Mouse (Mus musculus): ENCODE results near the gene Ccdc174. TPM values are rescaled to one million over a fixed set of nuclear protein-coding genes. Genes with fewer than 3 reads are reported as not detected.

Ccdc174 gene
- 25.5 and 28.6 TPM in 2 replicates for polyA plus RNA-seq (2014; fragmentation: Nextera tagmentation; extraction: Ambion mirVana)

GRCm38 (mm10) chr6:91877885-91878651 lies at the start of gene Ccdc174:
TSS of gene Ccdc174 (plus strand) at chr6:91878053.
- ATAC-seq (replicated peaks; ENCODE audit: low FRiP score, low TSS enrichment, low read depth): peak; percentile 91
- Histone ChIP-seq H3K4me1 (replicated peaks; ENCODE audit: control insufficient read depth, insufficient read depth, low read length) (peaks cover 10% of the 10 kb centered on the region), H3K4me3 (ENCODE audit: low read depth, low read length) (peak within 1 kb of the TSS; percentile 98), H3K4me2 (ENCODE audit: low read length) (peak within 1 kb of the TSS; percentile 79), H3K36me3 (ENCODE audit: control insufficient read depth, insufficient read depth, low read length) (peaks cover 22% of the 10 kb centered on the region), H3K27ac (ENCODE audit: low read depth) (peak within 1 kb of the TSS; percentile 51; the same call in 1 of the 2 replicates), H3K9me3 (ENCODE audit: control insufficient read depth, low read length) (no peaks in the 10 kb centered on the region), H3K27me3 (replicated peaks; ENCODE audit: control insufficient read depth, insufficient read depth, low read length) (no peaks in the 10 kb centered on the region), H3K9ac (ENCODE audit: low read length) (peak within 1 kb of the TSS; percentile 89)
- peak; percentile 92 for DNase-seq (ENCODE audit: low spot score)
- WGBS: under 1% methylated on average over 47 of the region's 47 CpGs

DNA sequence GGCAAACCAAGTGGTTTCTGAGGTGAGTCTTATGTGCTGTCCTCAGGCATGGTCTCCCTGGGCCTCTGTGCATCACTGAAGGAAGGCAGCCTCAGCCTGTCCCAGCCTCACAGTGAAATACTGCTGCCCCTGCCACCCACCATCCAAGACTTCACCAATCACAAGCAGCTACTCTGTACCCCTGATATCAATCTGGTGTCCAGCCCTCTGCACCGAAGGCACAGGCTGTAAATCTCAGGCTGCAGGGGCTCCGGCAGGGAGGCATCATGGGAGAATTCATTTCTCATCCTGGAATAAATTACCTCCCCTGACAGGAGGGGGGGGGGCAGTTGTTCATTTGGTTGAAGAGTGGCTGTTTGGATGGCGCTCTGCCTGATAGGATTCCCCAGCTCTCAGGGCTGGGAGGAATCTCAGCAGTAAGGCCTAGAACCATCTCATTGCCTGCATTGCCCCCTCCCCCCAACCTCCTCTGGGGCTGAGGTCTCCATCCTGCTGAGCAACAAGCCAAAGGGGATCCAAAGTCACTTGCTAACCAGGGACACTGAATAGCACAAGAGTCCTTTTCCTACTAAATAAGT lies 44.9 kb upstream of the Ccdc174 start:
- H3K27me3 ChIP-seq (replicated peaks; ENCODE audit: control insufficient read depth, insufficient read depth, low read length): no peaks in the 10 kb centered on the region
- 41% methylated on average over 3 of the region's 3 CpGs for WGBS
- DNase-seq (ENCODE audit: low spot score) (no peak), ATAC-seq (replicated peaks; ENCODE audit: low FRiP score, low TSS enrichment, low read depth) (no peak)
- no peak overlapping the region for H3K9ac ChIP-seq (ENCODE audit: low read length)
- no peak overlapping the region for H3K27ac ChIP-seq (ENCODE audit: low read depth)
- no peaks in the 10 kb centered on the region for H3K9me3 ChIP-seq (ENCODE audit: control insufficient read depth, low read length)
- H3K4me1 ChIP-seq (replicated peaks; ENCODE audit: control insufficient read depth, insufficient read depth, low read length): no peaks in the 10 kb centered on the region
- H3K4me3 ChIP-seq (ENCODE audit: low read depth, low read length): no peak overlapping the region
- no peaks in the 10 kb centered on the region for H3K36me3 ChIP-seq (ENCODE audit: control insufficient read depth, insufficient read depth, low read length)
- H3K4me2 ChIP-seq (ENCODE audit: low read length): no peak overlapping the region

GRCm38 (mm10) chr6:91839010-91839871 lies 38.6 kb upstream of the Ccdc174 start:
- H3K4me2 ChIP-seq (ENCODE audit: low read length): no peak overlapping the region
- no peak overlapping the region for H3K27ac ChIP-seq (ENCODE audit: low read depth)
- ATAC-seq (replicated peaks; ENCODE audit: low FRiP score, low TSS enrichment, low read depth): no peak
- H3K36me3 ChIP-seq (ENCODE audit: control insufficient read depth, insufficient read depth, low read length): no peaks in the 10 kb centered on the region
- WGBS: 11% methylated on average over 23 of the region's 23 CpGs
- DNase-seq (ENCODE audit: low spot score): peak; percentile 92
- H3K4me3 ChIP-seq (ENCODE audit: low read depth, low read length): no peak overlapping the region
- no peaks in the 10 kb centered on the region; the same call in 1 of the 2 replicates for H3K4me1 ChIP-seq (replicated peaks; ENCODE audit: control insufficient read depth, insufficient read depth, low read length)
- H3K9ac ChIP-seq (ENCODE audit: low read length): no peak overlapping the region
- H3K9me3 ChIP-seq (ENCODE audit: control insufficient read depth, low read length): no peaks in the 10 kb centered on the region
- peaks cover 57% of the 10 kb centered on the region for H3K27me3 ChIP-seq (replicated peaks; ENCODE audit: control insufficient read depth, insufficient read depth, low read length)

DNA sequence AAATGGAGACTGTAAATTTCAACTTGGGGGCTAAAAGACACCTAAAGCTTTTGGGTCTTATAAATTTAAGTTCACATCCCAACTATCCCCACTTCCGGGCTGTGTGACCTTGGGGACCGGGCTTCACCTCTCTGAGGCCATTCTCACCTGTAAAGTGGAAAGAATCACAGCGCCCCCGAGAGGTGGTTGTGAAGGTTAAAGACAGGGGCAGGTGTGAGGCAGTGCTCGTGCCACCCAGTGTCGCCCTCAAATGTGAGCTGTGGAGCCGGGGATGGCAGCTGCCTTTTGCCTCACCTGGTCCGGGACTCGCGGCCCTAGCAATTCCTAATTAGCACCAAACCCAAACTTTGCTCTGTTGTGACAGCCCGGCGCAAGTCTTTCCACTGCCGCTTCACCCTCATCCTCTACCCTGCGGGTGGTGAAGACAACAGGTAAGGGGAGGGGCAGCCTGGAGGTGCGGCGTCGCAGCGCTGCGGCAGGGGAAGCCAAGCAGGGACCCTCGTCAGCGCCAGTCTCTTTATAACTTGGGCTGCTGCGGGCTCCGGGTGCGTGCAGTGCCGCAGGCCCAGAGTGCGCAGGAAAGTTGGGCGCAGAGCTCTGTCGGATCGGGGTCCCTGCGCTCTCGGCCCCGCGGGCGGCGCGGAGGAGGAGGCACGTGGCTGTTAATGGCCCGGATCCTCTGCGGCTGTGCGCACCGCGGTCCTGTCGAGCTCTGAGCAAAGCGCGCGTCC lies 34.8 kb upstream of the Ccdc174 start:
- Histone ChIP-seq H3K4me3 (ENCODE audit: low read depth, low read length) (peak overlapping the region; percentile 34), H3K9me3 (ENCODE audit: control insufficient read depth, low read length) (no peaks in the 10 kb centered on the region), H3K4me1 (replicated peaks; ENCODE audit: control insufficient read depth, insufficient read depth, low read length) (no peaks in the 10 kb centered on the region; the same call in 1 of the 2 replicates), H3K9ac (ENCODE audit: low read length) (no peak overlapping the region), H3K27me3 (replicated peaks; ENCODE audit: control insufficient read depth, insufficient read depth, low read length) (peaks cover 79% of the 10 kb centered on the region), H3K4me2 (ENCODE audit: low read length) (peak overlapping the region; percentile 71), H3K36me3 (ENCODE audit: control insufficient read depth, insufficient read depth, low read length) (no peaks in the 10 kb centered on the region), H3K27ac (ENCODE audit: low read depth) (no peak overlapping the region)
- ATAC-seq (replicated peaks; ENCODE audit: low FRiP score, low TSS enrichment, low read depth): no peak
- DNase-seq (ENCODE audit: low spot score): no peak
- 3% methylated on average over 46 of the region's 46 CpGs for WGBS

DNA sequence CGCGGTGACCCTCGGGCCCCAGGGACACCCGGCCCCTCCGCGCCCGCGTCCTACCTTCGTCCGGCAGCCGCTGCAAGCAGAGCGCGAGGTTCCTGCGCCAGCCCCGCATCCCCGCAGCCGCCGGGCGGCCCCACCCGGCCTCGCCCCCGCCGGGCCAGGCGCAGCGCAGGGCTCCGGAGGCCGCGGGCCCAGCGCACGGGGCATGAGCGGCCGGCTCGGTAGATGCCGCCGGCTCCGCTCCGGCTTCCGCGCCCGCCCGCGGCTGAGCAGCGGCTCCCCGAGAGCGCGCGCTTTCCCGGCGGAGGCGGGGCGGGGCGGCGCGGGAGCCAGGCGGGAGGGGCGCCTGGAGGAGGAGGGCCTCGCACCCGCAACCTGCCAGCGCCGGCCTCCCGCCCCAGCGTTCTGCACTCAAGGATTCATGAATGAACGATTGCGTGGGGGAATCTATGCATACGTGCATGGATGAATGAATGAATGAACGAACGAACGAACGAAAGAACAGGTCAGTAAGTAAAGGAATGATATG lies 34.2 kb upstream of the Ccdc174 start:
- Histone ChIP-seq H3K9me3 (ENCODE audit: control insufficient read depth, low read length) (no peaks in the 10 kb centered on the region), H3K27me3 (replicated peaks; ENCODE audit: control insufficient read depth, insufficient read depth, low read length) (peaks cover 72% of the 10 kb centered on the region), H3K4me2 (ENCODE audit: low read length) (peak overlapping the region; percentile 71), H3K4me3 (ENCODE audit: low read depth, low read length) (peak overlapping the region; percentile 34), H3K27ac (ENCODE audit: low read depth) (no peak overlapping the region), H3K4me1 (replicated peaks; ENCODE audit: control insufficient read depth, insufficient read depth, low read length) (no peaks in the 10 kb centered on the region; the same call in 1 of the 2 replicates), H3K36me3 (ENCODE audit: control insufficient read depth, insufficient read depth, low read length) (no peaks in the 10 kb centered on the region), H3K9ac (ENCODE audit: low read length) (no peak overlapping the region)
- DNase-seq (ENCODE audit: low spot score) (no peak), ATAC-seq (replicated peaks; ENCODE audit: low FRiP score, low TSS enrichment, low read depth) (no peak)
- 4% methylated on average over 66 of the region's 69 CpGs for WGBS

GRCm38 (mm10) chr6:91852550-91852949 lies 25.3 kb upstream of the Ccdc174 start:
- Histone ChIP-seq H3K4me3 (ENCODE audit: low read depth, low read length) (no peak overlapping the region), H3K4me1 (replicated peaks; ENCODE audit: control insufficient read depth, insufficient read depth, low read length) (no peaks in the 10 kb centered on the region), H3K27me3 (replicated peaks; ENCODE audit: control insufficient read depth, insufficient read depth, low read length) (no peaks in the 10 kb centered on the region), H3K9ac (ENCODE audit: low read length) (no peak overlapping the region), H3K27ac (ENCODE audit: low read depth) (no peak overlapping the region), H3K4me2 (ENCODE audit: low read length) (no peak overlapping the region), H3K36me3 (ENCODE audit: control insufficient read depth, insufficient read depth, low read length) (no peaks in the 10 kb centered on the region), H3K9me3 (ENCODE audit: control insufficient read depth, low read length) (no peaks in the 10 kb centered on the region)
- no peak for ATAC-seq (replicated peaks; ENCODE audit: low FRiP score, low TSS enrichment, low read depth)
- 17% methylated on average over 2 of the region's 2 CpGs for WGBS
- DNase-seq (ENCODE audit: low spot score): no peak

DNA sequence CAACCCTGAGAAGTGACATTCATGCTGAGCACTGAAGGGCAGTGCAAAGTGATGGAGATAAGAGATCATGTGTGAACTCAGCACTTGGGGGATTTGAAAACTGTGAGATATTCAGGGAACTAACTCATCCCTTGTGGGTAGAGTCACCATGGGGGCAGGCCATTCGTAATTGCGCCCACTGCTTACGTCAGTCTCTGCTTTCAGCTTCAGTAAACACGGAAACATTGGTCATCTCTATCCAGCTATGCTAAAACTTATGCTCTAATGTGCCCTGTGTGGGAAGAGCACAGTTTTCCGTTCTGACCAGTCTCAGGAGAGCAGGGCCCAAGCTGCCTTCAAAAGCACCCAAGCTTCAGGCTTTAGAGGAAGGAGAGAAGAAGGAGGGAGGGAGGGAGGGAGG lies 19.5 kb upstream of the Ccdc174 start:
- Histone ChIP-seq H3K4me1 (replicated peaks; ENCODE audit: control insufficient read depth, insufficient read depth, low read length) (no peaks in the 10 kb centered on the region), H3K27ac (ENCODE audit: low read depth) (no peak overlapping the region), H3K4me3 (ENCODE audit: low read depth, low read length) (no peak overlapping the region), H3K9ac (ENCODE audit: low read length) (no peak overlapping the region), H3K36me3 (ENCODE audit: control insufficient read depth, insufficient read depth, low read length) (no peaks in the 10 kb centered on the region), H3K27me3 (replicated peaks; ENCODE audit: control insufficient read depth, insufficient read depth, low read length) (no peaks in the 10 kb centered on the region), H3K4me2 (ENCODE audit: low read length) (no peak overlapping the region), H3K9me3 (ENCODE audit: control insufficient read depth, low read length) (no peaks in the 10 kb centered on the region)
- DNase-seq (ENCODE audit: low spot score) (no peak), ATAC-seq (replicated peaks; ENCODE audit: low FRiP score, low TSS enrichment, low read depth) (no peak)
- 72% methylated on average over 5 of the region's 5 CpGs for WGBS

DNA sequence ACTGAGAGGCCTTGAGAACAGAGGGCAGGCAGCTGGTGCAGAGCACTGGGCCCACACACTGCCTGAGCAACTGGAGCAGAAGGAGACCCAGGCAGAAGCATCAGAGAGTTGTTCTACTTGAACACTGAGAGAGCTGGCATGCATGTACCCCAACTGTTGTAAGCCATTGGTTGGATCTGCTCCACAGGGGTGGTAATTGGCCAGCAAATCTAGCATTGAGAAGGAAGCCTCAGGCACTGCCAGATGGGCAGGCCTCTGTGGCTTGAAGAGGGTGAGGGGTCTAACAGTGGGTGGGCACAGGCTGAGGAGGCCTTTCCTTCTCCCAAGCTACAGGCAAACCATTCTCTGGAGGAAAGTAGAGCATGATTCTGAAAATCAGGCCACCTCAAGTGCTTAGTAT lies 15.0 kb upstream of the Ccdc174 start:
- Histone ChIP-seq H3K4me3 (ENCODE audit: low read depth, low read length) (no peak overlapping the region), H3K27me3 (replicated peaks; ENCODE audit: control insufficient read depth, insufficient read depth, low read length) (no peaks in the 10 kb centered on the region), H3K27ac (ENCODE audit: low read depth) (no peak overlapping the region), H3K4me2 (ENCODE audit: low read length) (no peak overlapping the region), H3K36me3 (ENCODE audit: control insufficient read depth, insufficient read depth, low read length) (no peaks in the 10 kb centered on the region), H3K9me3 (ENCODE audit: control insufficient read depth, low read length) (no peaks in the 10 kb centered on the region), H3K4me1 (replicated peaks; ENCODE audit: control insufficient read depth, insufficient read depth, low read length) (no peaks in the 10 kb centered on the region), H3K9ac (ENCODE audit: low read length) (no peak overlapping the region)
- DNase-seq (ENCODE audit: low spot score) (no peak), ATAC-seq (replicated peaks; ENCODE audit: low FRiP score, low TSS enrichment, low read depth) (no peak)

Measured in intestine, embryonic 14.5 days (tissue).